Mouse (Mus musculus) kidney, postnatal 14 days (tissue): ENCODE measurements around the gene 4930507D05Rik.
"Not testable (repeated sequence)": the region's sequence is repeated elsewhere in the genome, so short reads cannot be mapped to it uniquely, and the experiment has no call there.

Source experiments
- DNase-seq: peaks from one replicate; pipeline ENCODE4 v3.0.0; 2022; ENCODE audit warnings: mixed read lengths

The 4930507D05Rik gene

DNA sequence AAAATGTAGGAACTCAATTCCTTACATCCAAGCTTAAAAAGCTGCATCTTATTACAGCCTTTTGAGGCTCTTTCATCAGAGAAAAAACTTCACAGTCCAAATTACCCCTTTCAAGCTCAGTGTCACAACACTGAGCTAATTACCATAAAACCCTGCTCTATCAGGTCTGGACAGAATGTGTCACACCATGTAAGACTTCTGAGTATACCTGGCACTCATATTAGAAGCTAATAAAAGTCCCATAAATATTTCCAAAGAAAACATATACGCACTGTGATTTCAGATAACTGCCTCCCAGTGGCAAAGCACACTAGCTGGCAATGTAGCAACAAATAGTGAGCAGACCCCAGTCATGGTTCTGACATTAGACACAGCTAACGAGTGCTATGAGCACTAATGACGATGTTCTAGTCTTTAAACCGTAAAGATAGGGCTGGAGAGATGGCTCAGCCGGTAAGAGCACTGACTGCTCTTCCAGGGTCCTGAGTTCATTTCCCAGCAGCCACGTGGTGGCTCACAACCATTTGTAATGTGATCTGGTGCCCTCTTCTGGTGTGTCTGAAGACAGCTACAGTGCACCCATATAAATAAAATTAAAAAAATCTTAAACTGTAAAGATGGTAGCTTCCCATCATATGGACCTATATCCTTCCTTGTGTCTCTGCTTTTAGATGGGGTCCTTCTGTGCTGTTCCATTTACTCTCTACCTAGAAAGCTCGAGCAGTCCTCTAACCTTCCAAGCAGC is 32.0 kb downstream of the 4930507D05Rik start:
- no peak for DNase-seq

DNA sequence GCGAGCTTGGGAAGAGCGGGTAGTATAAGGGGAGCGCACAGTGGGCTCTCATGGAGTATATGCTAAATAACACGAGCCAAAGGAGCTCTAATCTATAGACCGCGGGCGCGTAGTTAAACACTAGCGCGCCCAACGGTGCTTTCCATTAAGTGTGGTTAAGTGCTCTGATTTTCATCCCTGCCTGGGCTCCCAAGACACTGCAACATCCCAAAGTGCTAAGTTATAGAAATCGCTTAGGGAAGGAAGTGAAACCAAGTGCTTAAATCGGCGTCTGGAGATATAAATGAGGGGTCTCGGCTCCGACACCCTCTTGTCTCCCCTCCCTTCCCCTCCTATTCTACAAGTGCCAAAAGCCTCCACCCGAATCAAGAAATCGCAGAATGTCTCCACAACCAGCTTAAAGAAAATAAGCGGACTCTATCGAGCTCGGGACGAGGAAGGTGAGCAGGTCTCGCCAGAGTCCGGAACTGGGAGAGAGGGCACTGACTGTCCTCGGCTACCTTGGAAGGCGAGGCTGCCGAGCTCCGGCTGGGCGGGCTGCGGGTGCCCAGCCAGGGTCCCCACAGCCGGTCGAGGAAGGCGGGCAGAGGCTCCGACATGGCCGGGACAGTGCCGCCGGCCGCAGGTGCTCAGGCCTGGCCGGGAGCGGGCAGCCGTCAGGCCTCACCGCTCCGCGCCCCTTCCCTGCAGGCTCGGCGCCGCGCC is 36.7 kb downstream of the 4930507D05Rik start:
- no peak for DNase-seq

DNA sequence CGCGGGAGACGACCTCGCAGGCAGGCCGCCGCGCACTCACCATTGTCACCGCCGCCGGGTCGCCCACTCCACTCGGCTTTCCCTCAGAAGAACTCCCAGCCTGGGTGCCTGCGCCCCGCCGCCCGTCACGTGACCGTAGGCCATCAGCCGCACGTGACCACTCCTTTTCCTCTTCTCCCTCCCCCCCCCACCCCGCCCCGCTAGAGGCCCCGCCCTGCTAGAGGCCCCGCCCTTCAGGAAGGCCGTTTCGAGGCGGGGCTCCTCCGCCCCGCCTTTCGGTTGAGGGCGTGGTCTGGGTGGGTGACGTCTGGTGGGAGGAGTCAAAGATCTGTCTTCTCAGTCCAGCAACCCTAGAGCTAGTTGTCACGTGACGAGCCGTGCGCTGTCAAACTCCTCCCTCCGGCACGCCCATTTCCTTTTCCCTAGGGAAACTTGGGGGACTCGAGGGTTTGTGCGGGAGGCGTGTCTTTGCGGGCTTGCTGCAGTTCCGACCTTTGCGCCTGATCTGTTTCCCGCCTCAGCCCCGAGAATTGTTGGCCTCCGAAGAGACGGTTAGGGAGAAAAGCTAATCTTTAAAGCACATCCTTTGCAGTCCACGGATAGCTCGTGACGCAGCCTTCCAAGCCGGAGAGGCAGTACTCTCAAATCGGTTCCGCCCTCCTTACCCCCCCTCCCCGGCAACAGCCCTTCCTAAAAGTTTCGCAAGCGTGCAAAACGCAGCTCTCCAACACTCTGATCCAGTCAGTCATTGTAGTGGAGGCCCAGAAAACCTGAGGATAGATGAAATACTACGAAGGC is 37.5 kb downstream of the 4930507D05Rik start, which contains the start of gene Vps26a:
Vps26a (minus strand) TSS at position 188 of the 798 bp plus-strand sequence.
- peak; percentile 99 for DNase-seq

DNA sequence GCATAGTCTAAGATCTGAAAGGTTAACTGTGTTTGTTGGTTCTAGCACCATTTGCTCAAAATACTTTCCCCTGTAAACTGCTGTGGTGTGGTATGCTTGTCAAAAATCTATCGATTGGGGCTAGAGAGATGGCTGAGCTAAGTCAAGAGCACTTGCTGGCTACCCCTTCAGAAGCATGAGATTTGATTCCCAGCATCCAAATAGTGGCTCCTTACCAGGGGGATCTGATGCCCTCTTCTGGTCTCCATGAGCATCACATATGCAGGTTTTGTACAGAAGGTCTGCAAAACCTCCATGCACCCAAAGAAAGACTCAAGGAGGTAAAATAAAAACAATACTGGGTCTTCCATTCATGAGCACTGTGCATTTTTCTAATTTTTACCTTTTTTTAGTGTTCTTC is 39.0 kb downstream of the 4930507D05Rik start:
- peak; percentile 63 for DNase-seq

DNA sequence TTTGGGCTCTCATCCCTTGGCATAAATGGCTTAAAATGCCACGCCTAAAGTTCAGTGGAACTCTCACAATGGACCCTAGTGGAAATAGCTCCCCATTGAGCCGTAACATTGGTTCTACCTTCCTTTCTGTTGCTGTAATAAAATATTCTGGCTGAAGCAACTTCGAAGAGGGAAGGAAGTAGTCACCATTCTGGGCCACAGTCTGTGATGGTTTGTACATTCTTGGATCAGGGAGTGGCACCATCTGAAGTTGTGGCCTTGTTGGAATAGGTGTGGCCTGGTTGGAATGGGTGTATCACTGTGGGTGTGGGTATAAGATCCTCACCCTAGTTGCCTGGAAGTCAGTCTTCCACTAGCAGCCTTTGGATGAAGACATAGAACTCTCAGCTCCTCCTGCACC is 42.4 kb downstream of the 4930507D05Rik start:
- DNase-seq, result not testable (repeated sequence)

DNA sequence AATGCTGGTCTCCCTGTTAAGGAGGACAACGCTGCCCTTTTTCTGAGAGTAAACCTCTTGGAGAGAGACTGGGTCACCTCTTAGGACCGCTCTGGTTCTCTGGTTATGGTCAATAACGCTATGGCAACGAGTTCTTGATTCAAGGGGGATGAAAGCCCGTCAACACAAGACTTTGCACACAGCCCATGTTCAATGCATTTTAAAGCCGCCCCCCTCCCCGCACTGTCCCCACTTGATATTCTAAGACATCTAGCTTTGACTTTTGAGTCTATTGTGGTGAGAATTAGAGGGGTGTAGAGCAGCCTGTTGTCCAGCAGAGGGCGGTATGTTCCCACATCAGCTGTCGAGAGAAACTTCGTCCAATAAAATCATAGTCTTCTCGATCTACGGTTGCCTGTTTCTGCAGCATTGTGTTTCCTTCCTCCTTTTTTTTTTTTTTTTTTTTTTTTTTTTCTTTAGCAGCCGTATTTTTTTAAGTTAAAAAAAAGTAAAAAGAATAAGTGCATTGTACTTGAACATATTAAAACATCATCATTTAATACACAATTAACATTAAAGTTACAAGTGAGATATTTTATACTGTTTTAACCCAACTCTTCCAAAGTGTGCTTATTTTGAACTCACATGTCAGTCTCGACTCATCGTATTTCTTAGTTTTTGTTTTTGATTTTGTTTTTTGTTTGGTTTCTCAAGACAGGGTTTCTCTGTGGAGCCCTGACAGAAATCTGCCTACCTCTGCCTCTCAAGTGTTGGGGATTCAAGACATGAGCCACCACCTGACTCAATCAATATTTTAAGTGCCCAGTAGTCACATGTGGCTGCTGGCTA is 51.0 kb downstream of the 4930507D05Rik start:
- DNase-seq, result peak; percentile 67
